Mouse (Mus musculus) spleen, postnatal 14 days (tissue): ENCODE data around the gene Rgs10.
A peak's percentile ranks its signal among the peaks of the same experiment; 100 is the strongest.

ENCODE experiments used
- DNase-seq, 2 experiments: peaks; one replicate each; pipeline ENCODE4 v3.0.0; 2021 to 2022; ENCODE audit warnings: low spot score in 2 of 2

Gene Rgs10

GRCm38 (mm10) chr7:128417930-128418779 lies at the start of gene Rgs10:
Gene Rgs10, minus strand, starts transcription at chr7:128418758.
- DNase-seq = peak; percentile 48 to 62

- DNase-seq = no peak
These were observed 43.8 kb upstream of the Rgs10 start for GRCm38 (mm10) chr7:128462406-128462805.

GRCm38 (mm10) chr7:128461285-128462215 lies 43.0 kb upstream of the Rgs10 start, which contains the start of gene Tial1:
Gene Tial1, minus strand, starts transcription at chr7:128461717.
- DNase-seq = peak; percentile 90 to 93

- DNase-seq = peak in 1 of 2 experiments; percentile 35
These were observed 42.3 kb upstream of the Rgs10 start for GRCm38 (mm10) chr7:128460865-128461228.

GRCm38 (mm10) chr7:128460131-128460864 lies 41.7 kb upstream of the Rgs10 start:
- DNase-seq = peak; percentile 20 to 38

GRCm38 (mm10) chr7:128459791-128460130 lies 41.2 kb upstream of the Rgs10 start:
- DNase-seq = no peak

- no peak for DNase-seq
These were observed 39.5 kb upstream of the Rgs10 start for GRCm38 (mm10) chr7:128458011-128458410.

GRCm38 (mm10) chr7:128452731-128453130 lies 34.2 kb upstream of the Rgs10 start:
- DNase-seq = no peak

- DNase-seq = no peak
These were observed 22.0 kb upstream of the Rgs10 start for GRCm38 (mm10) chr7:128440584-128440983.

- DNase-seq = no peak
These were observed 20.7 kb upstream of the Rgs10 start for GRCm38 (mm10) chr7:128439251-128439650.

- no peak for DNase-seq
These were observed 19.6 kb upstream of the Rgs10 start for GRCm38 (mm10) chr7:128438131-128438530.

- no peak for DNase-seq
These were observed 14.7 kb upstream of the Rgs10 start for GRCm38 (mm10) chr7:128433213-128433612.

GRCm38 (mm10) chr7:128432574-128432973 lies 14.0 kb upstream of the Rgs10 start:
- no peak for DNase-seq

- DNase-seq = no peak
These were observed 3.9 kb upstream of the Rgs10 start for GRCm38 (mm10) chr7:128422491-128422890.

GRCm38 (mm10) chr7:128421701-128422100 lies 3.1 kb upstream of the Rgs10 start:
- no peak for DNase-seq

- no peak for DNase-seq
These were observed 1.1 kb upstream of the Rgs10 start for GRCm38 (mm10) chr7:128419690-128420089.

- no peak for DNase-seq
These were observed 1.2 kb downstream of the Rgs10 start for GRCm38 (mm10) chr7:128417226-128417929.

- DNase-seq = no peak
These were observed 1.9 kb downstream of the Rgs10 start for GRCm38 (mm10) chr7:128416664-128417063.

GRCm38 (mm10) chr7:128414433-128414832 lies 4.1 kb downstream of the Rgs10 start:
- DNase-seq = no peak

GRCm38 (mm10) chr7:128412071-128412833 lies 6.3 kb downstream of the Rgs10 start:
- no peak for DNase-seq
